Mouse (Mus musculus) fibroblast of lung, adult 2 months (primary cell): ENCODE data around the gene Cdh1.
A peak's percentile ranks its signal among the peaks of the same experiment; 100 is the strongest.
"Not testable (repeated sequence)": the region's sequence is repeated elsewhere in the genome, so short reads cannot be mapped to it uniquely, and the experiment has no call there.

Experiments used
- DNase-seq: peaks from one replicate; pipeline ENCODE4 v3.0.0-alpha.2; 2011; ENCODE audit warnings: low read depth

The Cdh1 gene

DNA sequence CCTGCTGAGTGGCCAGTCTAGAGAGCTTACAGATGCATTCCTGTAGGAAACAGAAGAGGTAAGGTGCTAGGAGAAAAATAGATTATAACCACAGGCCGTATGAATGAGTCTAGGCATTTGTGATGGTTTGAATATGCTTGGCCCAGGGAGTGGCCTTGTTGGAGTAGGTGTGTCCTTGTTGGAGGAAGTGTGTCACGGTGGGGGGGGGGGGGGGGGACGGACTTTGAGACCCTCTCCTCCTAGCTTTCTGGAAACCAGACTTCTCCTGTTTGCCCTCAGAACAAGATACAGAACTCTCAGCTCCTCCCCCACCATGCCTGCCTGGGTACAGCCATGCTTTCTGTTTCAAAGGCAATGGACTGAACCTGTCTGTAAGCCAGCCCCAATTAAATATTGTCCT is 10.7 kb upstream of the Cdh1 start:
- no peak for DNase-seq

DNA sequence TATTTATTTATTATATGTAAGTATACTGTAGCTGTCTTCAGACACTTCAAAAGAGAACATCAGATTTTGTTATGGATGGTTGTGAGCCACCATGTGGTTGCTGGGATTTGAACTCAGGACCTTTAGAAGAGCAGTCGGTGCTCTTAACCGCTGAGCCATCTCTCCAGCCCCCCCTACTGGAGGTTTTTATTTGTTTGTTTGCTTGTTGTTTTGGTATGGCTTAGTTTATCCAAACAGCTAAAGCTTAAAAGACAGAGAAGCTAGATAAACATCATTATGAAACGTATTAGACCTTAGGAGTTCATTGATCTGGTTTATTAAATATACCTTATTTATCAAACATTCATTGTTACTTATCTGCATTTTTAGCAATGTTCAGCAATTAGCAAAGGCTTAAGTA is 7.5 kb upstream of the Cdh1 start:
- not testable (repeated sequence) for DNase-seq

DNA sequence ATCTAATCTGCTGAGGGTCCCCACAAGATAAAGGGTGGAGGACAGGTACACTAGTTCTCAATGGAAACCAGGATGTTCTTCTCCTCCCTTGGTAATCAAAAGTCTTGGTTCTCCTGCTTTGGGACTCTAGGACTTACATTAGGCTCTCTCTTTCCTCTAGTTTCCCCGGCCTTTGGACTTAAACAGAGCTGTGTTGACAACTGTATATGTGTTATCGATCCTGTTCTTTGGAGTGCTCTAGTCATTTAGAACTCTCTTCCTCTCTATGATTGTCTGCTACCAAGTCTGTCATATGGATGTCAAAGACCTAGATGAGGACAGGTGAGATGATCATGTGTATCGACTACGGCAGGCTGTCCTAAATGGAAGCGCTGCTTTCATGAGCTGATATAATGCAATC is 6.1 kb upstream of the Cdh1 start:
- no peak for DNase-seq

DNA sequence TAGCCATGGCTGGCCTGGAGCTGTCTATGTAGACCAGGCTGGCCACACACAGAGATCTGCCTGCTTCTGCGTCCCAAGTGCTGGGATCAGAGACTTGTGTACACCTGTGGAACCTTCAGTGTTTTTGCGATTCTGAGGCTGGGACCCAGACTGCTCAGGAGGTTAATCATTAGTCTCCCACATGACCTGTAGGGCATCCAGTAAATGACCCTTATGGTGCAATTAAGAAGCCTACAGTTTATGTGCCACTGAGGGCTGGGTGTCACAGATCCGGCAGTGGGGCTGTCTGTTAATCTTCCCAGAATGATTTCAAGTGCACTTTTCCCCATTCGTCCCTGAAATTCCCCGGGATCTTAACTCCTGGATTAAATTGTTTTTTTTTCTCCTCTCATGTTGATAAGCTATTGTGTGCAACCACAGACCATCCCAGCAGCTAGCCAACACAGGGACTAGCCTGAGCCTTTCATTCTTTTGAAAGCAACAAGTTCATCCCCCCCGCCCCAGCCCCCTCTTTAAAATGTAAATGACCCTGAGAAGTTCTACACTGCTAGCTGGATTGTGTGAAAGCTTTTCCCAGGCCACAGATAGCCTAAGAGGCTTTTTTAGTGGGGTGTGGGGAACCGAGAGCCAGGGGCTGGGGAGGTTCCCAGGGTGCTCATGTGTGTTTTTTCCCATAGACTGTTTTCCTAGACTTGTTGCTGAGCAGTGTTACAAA is 3.7 kb upstream of the Cdh1 start:
- DNase-seq: no peak

DNA sequence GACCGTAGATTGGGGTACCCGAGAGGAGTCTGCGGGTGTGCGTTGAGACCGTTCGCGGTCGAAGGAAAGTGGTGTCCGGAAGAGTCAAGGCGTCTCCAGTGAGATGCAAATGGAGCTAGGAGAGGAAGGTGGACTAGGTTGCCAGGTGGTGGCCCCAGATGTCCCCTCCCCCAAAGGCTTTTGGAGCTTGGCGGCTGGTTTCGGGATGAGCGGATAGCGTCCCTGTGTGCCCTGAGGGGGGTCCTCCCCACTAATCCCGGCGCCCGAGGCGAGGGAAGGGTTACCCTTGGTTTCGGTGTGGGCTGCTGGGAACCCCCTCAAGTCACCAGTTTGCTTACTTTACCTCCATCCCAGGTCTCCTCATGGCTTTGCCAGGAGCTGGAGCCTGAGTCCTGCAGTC is 782 bp downstream of the Cdh1 start:
- no peak for DNase-seq

DNA sequence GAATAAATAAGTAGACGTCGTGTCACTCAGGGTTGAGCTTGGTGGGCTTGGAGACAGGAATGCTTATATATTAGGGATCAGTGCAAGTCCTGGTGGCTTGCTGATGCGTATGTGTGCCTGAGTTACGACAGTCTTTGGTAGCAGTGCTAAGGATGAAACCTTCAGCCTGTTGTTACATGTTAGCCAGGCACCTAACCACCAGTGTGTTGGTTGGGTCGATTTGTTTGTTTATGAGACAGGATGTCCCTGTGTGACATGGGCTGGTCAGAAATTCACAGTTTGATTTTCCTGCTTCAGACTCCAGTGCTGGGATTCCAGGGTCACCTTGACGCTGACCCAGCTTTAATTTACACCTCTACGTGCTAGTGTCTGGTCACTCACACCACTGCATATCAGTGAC is 2.5 kb downstream of the Cdh1 start:
- no peak for DNase-seq

DNA sequence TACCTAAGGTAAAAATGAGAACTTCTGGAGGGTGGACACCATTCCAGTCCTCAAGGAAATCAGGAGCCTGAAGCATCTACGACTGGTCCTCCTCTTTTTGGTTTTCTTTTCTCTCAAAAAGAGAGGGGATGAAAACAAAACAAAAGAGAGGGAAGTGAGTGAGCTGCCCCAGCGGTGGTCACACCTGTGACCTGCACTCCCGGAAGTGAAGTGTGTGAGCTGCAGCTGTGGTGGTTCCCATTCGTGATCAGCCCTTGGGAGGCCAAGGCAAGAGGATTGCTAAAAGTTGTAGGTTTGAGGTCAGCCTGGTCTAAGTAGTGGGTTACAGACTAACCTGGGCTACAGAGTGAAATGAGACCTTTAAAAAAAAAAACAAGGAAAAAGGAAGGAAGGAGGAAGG is 3.0 kb downstream of the Cdh1 start:
- no peak for DNase-seq

DNA sequence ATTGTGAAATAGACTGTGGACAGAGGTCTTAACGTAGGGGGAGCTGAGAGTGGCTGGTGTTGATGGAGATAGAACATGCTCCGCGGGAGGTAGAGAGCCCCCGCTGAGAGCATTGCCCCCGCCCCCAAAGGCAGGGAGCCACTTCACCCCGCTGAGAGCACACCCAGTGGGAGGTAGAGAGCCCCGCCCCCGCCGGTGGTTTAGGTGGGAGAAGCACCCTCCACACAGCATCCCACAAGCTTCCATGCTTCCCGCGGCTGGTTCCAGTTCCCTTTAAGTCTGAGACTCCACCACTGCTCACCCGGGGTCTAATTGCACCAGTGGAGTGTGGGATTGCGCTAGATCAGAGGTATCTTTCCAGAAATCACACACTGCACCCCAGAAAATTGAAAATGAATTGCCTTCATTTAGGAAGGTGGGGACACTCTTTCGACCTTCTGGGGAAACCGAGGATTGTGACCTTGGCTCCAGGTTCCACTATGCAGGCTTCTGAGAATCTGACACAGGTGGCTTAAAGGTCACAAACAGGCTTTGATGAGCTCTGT is 3.5 kb downstream of the Cdh1 start:
- DNase-seq: no peak

DNA sequence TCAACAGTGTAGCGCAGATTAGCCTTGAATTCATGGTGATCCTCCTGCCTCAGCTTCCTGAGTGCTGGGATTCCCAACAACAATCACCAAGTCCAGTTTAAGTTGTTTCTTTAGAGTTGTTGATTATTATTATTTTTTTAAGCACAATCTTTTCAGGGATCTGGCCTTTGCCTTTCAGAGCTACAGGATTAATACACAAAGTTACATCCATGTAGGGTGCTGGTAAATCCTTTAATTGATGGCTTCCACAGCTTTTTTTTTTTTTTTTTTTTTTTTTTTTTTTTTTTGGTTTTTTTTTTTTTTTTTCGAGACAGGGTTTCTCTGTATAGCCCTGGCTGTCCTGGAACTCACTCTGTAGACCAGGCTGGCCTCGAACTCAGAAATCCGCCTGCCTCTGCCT is 4.6 kb downstream of the Cdh1 start:
- DNase-seq: not testable (repeated sequence)

DNA sequence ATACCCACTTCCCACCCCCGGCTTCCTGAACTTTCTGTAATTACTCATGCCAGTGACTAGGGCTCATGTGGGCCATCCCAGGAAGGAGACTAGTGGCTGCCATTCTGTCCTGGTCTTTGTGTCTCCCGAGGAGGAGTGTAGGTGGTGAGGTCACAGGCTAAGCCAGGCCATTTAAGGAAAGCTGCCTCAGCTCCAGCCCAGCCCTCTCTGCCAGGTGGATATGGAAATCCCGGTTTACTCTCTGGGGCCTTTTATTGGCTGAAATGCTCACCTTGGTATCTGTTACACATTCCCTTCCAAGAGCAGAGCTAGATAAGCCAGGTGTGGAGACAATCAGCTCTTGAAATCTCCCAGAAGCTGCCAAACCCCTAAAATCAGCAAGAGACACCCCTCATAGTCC is 5.3 kb downstream of the Cdh1 start:
- no peak for DNase-seq

DNA sequence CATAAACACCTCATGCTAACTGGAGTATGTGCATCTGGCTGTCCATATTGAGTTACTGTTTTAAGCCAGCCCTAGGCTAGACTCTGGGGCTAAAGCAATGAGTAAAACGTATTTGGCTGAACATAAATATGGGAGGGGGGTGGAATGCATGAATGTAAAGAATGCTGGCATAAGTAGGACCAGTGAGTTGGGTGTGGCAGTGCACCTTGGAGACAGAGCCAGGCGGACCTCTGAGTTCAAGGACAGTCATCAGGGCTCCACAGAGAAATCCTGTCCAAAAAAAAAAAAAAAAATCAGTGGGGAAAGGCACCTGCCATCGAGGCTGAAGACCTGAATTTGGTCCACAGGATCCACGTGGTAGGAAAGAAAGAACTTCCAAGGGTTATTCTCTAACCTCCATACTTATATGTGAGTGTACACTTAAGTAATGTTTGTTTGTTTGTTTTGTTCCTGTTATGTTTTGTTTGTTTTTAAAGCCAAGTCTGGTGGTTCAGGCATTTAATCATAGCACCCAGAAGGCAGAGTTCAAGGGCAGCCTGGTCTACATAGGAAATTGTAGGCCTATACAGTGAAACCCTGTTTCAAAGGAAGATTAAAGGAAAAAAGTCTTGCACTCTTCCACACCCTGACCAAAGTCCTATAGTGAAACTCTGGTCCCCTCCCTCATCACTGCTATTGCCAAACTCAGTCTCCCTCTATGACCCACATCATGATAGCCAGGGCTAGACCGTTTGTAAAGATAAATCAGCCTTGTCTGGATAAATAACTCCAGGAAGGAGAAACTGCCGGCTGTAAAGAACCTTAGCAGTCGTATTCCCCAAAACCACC is 6.1 kb downstream of the Cdh1 start:
- no peak for DNase-seq

DNA sequence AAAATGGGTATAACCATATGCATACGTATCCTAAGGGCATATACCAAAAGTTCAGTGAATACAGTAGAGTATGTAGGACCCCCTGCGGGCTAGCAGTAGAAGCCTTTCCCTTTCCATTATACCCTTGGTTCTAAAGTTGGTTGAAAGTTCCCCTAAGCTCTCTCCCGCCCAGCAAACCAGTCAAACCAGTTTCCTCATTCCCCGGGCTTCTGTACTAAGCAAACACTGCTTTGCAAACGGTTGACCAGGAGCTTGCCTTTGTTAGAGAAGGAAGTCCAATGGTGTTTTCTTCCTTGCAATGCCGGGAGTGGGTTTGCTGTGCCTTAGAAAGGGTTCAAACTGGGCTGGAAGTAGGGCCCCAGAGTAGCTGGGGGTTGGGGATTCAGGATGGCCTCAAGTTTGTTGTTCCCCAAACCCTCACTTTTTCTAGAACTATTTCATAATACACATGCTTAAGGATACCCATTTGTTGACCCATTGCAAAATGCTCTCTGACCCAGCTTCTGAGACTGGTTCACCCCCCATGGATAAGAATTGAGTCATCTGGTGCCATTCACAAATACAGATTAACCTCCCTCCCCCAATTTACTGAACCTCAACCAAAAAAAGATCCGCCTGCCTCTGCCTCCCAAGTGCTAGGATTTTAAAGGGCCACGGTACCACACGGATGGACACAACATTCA is 7.9 kb downstream of the Cdh1 start:
- no peak for DNase-seq

DNA sequence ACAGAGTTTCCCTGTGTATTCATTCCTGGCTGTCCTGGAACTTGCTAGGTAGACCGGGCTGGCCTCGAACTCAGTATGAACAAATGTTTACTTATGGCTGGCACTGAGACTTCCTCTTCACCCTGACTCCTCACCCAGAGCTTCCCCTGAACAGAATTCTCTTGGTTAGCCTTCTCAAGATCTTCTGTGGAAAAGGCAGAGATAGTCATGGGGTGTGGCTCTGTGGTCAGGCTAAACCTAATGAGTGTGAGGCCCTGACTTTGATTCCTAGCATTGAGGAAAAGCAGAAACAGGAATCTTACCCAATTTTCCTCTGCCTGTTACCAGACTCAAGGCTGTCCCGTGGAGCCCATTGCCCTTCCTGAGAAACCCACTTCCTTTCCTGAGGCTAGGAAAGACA is 8.9 kb downstream of the Cdh1 start:
- no peak for DNase-seq

DNA sequence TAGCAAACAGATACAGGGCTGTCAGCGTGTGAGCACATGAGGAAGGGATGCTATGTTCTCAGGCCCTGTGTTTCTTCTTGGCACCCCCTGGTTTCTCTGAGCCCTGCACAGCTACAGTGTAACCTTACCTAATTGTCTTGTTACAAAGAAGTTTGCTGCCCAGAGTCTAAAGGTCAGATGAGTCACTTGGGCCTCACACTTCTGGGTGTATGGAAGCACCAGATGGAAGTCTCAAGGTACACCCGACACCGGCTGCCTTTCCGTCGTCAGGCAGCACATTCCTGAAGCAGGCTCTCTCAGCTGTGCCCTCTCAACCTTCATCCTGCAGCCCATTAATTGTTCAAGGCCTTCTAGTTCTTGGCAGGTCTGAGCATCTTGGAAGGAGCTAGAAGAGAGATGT is 11.6 kb downstream of the Cdh1 start:
- no peak for DNase-seq

DNA sequence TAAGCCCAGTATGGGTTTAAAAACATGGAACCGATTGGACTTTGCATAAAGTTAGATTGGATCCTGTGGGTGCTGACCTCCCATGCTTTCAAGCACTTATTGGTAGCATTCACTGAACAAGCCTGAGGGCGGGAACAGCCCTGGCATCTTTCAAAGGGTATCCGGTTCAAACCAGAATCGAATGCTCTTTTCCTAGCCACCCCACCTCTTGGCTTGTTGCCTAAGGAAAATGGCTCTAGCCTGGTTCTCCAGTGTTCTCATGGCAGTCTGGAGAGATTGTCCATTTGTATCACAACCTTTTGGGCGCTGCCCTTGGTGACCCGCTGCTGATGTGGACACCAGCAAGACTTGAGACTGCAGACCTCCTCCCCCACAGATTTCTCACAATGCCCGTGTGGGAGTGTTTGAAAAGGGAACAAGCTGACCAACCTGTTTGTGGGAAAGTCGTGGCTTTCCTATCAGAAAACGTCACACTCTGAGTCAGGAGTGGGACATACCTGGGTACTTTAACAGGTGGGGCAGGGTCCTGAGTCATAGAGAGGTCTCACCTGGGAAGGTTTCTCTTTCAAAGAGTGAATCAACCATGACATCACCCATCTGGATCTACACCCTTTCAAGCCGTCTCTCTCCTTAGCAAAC is 12.6 kb downstream of the Cdh1 start:
- no peak for DNase-seq

DNA sequence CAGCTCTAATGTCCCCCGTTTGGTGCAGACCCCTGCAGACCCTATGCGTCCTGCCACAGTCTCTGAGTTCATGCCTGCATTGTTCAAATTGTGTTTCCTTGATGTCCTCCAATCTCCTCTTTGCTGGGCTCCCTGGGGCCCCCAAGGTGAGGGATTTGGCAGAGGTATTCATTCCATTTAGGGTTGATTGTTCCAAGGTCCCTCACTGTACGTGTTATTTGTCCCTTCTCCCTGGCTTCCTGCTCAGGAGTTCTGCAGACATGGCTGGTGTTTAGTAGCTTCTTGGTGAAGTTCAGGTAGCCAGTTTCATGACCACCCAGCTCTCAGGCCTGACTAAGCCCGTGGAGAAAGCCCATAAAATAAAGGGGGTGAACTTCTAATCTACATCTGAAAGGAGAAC is 13.5 kb downstream of the Cdh1 start:
- no peak for DNase-seq

DNA sequence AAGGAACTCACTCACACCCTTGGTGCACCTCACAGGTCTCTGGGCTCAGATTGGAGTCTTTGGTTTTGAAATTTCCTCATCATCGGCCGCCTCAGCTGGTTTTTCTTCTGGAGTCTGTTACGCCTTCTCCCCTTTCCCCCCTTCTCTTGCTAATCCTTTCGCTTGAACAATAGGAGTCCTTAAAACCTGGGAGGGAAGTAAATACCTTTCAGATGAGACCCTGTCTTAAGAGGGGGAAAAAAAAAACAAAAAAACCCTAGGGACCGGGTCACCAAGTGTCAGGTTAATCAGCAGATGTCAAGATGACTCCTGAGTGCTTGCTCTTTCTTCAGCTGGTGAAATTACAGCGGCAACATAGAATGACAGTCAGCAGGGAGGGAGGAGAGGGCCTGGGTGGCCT is 14.0 kb downstream of the Cdh1 start:
- no peak for DNase-seq

DNA sequence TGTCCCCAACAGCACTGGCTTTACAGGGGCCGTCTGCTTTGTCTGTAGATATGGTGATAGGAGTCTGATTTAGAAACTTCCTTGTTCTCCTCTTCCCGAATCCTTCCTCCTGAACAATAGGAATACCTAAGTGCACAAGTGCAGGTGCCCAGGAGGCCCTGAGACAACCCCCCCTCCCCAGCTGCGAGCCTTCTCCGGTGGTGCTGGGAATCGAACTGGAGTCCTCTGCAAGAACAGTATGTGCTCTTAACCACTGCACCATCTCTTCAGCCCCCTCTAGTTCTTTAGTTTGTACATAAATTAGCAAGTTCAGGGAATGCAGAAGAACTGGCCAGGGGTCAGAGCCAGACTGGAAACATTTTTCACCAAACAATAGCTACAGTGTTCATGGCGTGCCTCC is 14.7 kb downstream of the Cdh1 start:
- no peak for DNase-seq

DNA sequence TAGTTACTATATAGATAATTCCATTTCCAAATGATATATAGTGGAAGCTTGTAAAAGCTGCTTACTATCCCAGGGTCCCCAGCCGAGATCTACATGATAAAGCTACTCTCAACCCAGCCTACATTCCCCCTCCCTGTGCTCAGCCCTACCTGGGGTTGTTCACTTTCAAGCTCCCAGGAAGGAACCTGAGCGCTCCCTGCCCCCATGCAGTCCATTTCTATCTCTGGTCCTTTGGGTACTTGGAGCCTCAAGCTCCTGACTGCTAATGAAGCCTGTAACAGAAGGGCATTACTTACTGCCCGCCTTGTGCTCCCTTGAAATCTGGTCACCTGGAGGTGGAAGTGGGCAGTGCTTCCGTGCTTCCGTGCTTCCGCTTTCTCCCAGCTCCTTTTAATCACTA is 15.2 kb downstream of the Cdh1 start:
- no peak for DNase-seq

DNA sequence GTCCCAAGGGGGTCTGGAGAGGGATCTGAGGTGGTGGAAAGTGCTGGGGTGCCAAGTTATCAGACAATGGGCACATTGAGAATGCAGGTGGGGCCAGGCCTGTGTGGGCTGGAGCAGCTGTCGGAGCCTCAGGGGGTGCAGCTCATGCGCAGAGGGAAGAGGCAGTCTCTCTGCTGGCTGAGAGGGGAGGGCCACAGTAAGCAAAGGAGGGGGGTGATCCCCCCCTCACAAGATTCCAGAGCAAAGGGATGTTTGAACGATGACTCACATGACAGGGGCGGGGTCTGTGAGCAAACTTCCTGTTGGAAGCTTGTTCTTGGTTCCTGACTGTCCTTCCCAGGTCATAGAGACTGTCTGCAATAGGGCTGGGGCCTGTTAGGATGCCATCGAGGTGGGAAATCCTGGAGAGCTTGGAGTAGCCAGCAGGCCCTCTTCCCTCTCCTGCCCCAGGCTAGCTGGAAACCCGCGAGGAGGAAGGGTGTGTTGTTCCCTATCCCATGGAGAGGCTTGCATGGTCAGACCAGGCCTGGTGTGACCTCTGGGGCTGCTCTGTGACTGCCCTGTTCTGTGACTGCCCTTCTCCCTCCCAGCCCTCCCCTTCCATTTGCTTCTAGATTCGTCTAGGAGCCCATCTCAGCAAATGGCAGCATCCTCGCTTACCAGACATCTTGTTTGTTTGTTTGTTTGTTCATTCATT is 16.5 kb downstream of the Cdh1 start:
- DNase-seq: peak; percentile 60

DNA sequence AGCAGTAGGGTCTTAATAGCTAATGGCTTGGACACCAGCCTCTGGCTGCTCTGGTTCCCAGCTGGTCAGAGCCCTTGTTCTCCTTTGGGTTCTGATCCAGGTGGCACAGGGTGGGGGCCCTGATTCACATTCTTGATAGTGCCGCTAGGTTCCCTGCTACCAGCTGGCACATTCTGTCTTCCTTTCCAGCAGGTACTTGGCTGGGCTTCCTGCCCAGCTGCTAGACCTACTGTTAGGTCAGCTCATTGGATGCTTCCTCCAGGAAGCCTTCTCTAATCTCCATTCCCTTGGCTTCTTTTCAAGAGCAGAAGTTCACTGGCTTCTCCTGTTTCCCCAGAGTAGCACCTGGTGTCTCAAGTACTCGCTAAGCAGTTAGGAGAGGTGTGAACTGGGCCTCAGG is 17.3 kb downstream of the Cdh1 start:
- DNase-seq: no peak

DNA sequence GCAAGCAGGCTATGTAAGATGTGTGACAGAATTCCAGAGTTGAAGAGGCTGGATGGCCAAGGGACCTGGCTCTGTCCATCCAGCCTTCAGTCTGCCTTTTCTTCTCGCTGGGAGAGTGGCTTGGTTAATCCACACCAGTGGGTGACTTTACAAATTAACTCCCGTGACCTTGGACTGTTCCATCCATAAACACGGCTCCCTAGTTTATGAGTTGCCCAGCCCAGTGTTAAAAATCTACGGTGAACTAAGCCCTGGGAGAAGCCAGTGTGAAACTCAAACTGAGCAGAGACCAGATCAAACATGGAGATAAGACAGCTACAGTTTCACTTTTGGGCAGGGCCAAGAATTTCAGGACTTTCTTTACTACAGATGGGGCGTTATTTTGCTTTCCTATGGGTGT is 19.9 kb downstream of the Cdh1 start:
- DNase-seq: no peak
